Mouse (Mus musculus) gastrocnemius, adult 8-10 months (tissue): ENCODE data around the gene Mr1. TPM values are rescaled to one million over a fixed set of nuclear protein-coding genes. Genes with fewer than 3 reads are reported as not detected.
A peak's percentile ranks its signal among the peaks of the same experiment; 100 is the strongest.

Experiments used
- DNase-seq, 2 experiments: peaks; one replicate each; pipeline ENCODE4 v3.0.0; 2022; ENCODE audit warnings: low spot score in 2 of 2
- total RNA-seq, 4 experiments: library from RNA; stranded (reverse); gene quantifications; 2 replicates each; pipeline ENCODE4 v1.2.4; 2022

Mr1 gene
- total RNA-seq, 4 experiments from 2014 or later = 12.4 to 16.1 (median 13.3) TPM

DNA sequence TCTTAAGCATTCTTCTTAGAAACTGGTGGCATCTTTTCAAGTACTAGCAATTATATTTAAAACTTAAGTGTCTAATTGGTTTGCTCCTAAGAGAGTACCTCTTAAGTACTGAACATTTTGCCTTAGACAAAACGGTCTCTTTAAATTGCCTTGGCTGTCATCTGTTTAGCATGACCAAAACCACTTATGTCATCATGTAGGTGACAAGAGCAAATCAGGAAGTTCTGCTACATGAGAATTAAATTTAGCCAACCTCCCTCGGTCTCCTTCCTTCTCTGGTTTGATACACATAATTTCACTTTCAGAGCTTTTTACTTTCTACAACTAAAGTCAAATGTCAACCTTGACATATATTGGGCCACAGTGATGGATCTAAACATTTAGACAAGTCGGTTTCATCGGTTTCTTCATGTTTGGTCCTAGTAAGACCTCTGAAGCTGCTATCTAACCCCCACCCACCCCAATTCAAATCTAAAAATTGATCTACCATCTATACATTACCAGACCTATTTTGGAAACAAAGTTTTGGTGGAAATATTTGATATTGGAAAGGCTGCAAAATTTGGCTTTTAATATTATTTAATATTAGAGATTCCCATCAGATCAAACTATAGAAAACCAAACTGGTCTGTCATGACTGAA is 49.9 kb downstream of the Mr1 start:
- DNase-seq = no peak

- no peak for DNase-seq
Measured at GRCm38 (mm10) chr1:155093971-155094707, 52.5 kb downstream of the Mr1 start.

GRCm38 (mm10) chr1:155093145-155093791 is 53.3 kb downstream of the Mr1 start:
- DNase-seq = no peak

- DNase-seq = peak in 1 of 2 experiments; percentile 49
Measured at GRCm38 (mm10) chr1:155091842-155092800, 54.5 kb downstream of the Mr1 start.

DNA sequence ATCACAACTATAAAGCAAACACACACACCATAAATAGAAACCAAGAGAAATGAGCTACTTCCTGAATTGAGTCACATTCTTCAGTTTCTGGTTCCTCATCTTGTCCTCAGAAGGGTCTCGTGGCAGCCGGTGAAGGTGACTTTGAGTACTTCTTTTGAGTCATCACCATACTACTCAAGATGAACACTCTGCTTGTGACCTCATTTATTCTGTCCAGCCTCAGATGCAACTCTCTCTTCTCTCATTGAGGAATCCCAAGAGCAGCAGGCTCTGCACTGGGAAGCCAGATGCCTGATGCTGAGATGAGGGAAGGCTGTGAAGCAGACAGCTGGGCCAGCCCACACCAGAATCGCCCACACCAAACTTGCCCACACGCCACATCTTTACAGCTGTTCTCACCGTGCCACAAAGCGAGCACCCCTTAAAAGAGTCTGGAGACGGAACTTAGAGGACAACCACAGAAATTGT is 55.2 kb downstream of the Mr1 start:
- DNase-seq = no peak

DNA sequence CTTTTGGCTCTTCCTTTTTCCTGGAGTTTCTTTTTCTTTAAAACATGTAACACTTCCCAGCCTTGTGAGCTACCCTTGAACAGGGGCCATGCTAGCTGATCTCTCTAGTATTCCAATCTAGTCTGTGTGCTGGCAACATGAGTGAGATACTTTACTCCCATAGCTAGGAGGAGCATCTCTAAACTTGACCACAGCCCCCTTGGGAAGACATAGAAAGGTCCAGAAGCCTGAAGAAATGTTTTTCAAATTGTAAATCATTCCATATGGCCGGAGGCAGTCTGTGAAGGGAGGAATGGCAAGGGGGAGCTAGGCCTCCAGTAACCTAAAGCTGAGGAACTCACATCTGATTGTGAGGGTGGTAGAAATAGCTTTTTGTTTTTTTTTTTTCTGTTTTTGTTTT is 55.9 kb downstream of the Mr1 start:
- no peak for DNase-seq

- no peak for DNase-seq
Measured at GRCm38 (mm10) chr1:155090327-155090726, 56.3 kb downstream of the Mr1 start.

DNA sequence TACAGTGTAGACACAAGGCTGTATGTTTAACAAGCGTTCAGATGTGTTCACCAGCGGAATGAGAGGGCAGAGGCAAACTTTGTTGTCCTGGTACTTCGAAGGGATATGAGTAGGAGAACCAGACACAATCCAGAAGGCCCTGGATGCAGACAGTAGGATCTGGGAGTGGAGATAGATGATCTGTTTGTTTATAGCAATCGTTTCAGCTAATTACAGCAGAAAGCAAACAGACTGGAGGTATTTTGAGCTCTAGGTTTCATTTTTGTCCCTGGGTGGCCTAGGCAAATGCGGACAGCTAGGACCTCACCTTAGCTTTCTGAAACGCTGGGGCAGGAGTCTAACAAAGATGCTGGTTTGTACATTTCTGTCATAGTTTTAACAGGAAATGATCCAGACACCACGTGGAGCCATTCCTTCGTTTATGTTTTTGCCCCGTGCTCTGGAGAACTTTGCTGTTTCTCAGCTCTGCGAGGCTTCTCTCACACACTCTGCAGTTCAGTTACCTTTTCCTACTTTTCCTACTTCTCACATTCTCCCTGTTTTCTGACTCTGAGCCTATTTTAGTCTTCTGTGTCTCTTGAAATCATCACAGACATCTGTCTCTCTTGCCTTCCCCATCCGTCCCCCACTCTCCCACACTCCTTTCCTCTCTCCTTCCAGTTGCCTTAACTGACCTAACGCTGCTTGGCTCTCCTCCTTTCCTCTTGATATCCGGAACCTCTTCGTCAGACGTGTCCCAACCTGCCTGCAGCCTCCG is 57.6 kb downstream of the Mr1 start:
- DNase-seq = no peak

GRCm38 (mm10) chr1:155088046-155088445 is 58.6 kb downstream of the Mr1 start:
- DNase-seq = no peak

- no peak for DNase-seq
Measured at GRCm38 (mm10) chr1:155086893-155087292, 59.7 kb downstream of the Mr1 start.

DNA sequence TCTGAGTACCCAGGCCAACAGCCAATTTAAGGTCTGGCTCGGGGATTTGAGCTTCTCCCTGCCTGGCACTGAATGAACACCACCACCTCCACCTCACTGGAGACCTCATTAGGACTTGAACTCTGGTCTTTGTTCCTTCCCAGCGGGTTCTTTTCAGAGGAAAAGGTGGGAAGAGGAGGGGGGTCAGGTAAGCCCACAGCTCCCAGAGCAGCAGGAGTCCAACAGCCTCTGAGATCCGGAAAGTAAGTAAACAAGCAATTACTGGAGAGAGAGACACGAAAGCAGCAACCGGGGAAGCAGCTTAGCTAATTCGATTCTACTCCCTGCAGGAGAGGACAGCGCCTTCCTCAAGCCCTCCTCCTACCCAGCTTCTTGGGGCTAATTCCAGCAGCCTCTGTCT is 60.2 kb downstream of the Mr1 start:
- no peak for DNase-seq

- no peak for DNase-seq
Measured at GRCm38 (mm10) chr1:155084839-155085238, 61.8 kb downstream of the Mr1 start.

- peak; percentile 76 to 85 for DNase-seq
Measured at GRCm38 (mm10) chr1:155083271-155084265, 63.0 kb downstream of the Mr1 start.

- DNase-seq = no peak
Measured at GRCm38 (mm10) chr1:155082965-155083268, 63.7 kb downstream of the Mr1 start.

- DNase-seq = no peak
Measured at GRCm38 (mm10) chr1:155082158-155082964, 64.3 kb downstream of the Mr1 start.

GRCm38 (mm10) chr1:155077675-155078074 is 68.9 kb downstream of the Mr1 start:
- DNase-seq = no peak
